Mouse (Mus musculus): ENCODE results near the gene Cldn1. TPM values are rescaled to one million over a fixed set of nuclear protein-coding genes. Genes with fewer than 3 reads are reported as not detected.

Gene Cldn1
- polyA plus RNA-seq, 1 experiment, result 0.20 TPM

DNA sequence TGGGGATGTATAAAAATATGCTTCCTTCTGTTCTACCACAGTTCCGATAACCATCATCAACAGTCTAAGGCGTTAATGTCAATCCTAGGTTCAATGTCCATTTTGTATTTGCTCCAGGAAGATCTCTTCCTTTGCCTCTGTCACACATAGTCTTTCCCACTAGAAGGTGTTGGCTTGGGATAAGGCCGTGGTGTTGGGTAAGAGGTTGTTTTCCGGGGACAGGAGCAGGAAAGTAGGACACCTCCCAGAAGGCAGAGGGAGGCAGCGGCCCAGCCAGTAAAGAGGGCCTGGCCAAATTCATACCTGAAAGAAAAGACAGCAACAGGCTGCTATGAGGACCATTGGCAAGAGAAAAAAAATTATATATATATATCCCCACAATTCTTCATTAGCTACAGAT is 12.7 kb downstream of the Cldn1 start:
- H3K36me3 ChIP-seq (ENCODE audit: control insufficient read depth, insufficient read depth, low read length), result no peaks in the 10 kb centered on the region
- no peak overlapping the region for H3K4me3 ChIP-seq (ENCODE audit: control insufficient read depth, low read depth, low read length)
- H3K27me3 ChIP-seq (ENCODE audit: control insufficient read depth, insufficient read depth, low read length), result no peaks in the 10 kb centered on the region
- no peaks in the 10 kb centered on the region for H3K4me1 ChIP-seq (ENCODE audit: control insufficient read depth, insufficient read depth, low read length)
- no peak for TF ChIP-seq CTCF (IDR thresholded peaks at IDR 0.05; ENCODE audit: control insufficient read depth, insufficient read depth, insufficient replicate concordance, low read depth, low read length)
- no peak for TF ChIP-seq POLR2A (IDR thresholded peaks at IDR 0.05; ENCODE audit: control insufficient read depth, low read depth, low read length)
- no peak overlapping the region for H3K27ac ChIP-seq (ENCODE audit: control insufficient read depth, insufficient read depth, low read depth, low read length)

- Histone ChIP-seq H3K27ac (ENCODE audit: control insufficient read depth, insufficient read depth, low read depth, low read length) (no peak overlapping the region), H3K27me3 (ENCODE audit: control insufficient read depth, insufficient read depth, low read length) (no peaks in the 10 kb centered on the region), H3K36me3 (ENCODE audit: control insufficient read depth, insufficient read depth, low read length) (no peaks in the 10 kb centered on the region), H3K4me3 (ENCODE audit: control insufficient read depth, low read depth, low read length) (no peak overlapping the region), H3K4me1 (ENCODE audit: control insufficient read depth, insufficient read depth, low read length) (no peaks in the 10 kb centered on the region)
- no peak for TF ChIP-seq POLR2A (IDR thresholded peaks at IDR 0.05; ENCODE audit: control insufficient read depth, low read depth, low read length)
- no peak for TF ChIP-seq CTCF (IDR thresholded peaks at IDR 0.05; ENCODE audit: control insufficient read depth, insufficient read depth, insufficient replicate concordance, low read depth, low read length)
These were observed 13.5 kb downstream of the Cldn1 start for GRCm38 (mm10) chr16:26357863-26358780.

DNA sequence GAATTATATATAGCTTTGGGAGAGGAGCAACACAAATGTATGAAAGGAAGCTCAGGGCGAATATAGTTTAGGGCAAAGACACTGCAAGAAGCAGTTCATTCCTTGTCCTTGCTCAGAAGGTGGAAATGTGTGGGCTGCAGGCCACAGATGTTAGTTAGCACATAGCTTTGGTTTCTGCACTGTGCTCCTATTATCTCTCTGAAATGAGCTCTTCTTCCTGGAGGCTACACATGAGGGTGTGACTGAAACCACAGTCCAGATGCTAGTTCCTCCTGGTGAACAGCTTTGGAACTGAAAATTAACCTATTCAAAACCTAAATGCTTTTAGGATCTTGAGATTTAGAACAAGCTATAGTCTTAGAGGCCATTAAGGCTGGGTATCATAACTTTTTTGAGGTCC is 16.1 kb downstream of the Cldn1 start:
- Histone ChIP-seq H3K4me1 (ENCODE audit: control insufficient read depth, insufficient read depth, low read length) (no peaks in the 10 kb centered on the region), H3K27me3 (ENCODE audit: control insufficient read depth, insufficient read depth, low read length) (no peaks in the 10 kb centered on the region), H3K4me3 (ENCODE audit: control insufficient read depth, low read depth, low read length) (no peak overlapping the region), H3K27ac (ENCODE audit: control insufficient read depth, insufficient read depth, low read depth, low read length) (no peak overlapping the region), H3K36me3 (ENCODE audit: control insufficient read depth, insufficient read depth, low read length) (no peaks in the 10 kb centered on the region)
- TF ChIP-seq POLR2A (IDR thresholded peaks at IDR 0.05; ENCODE audit: control insufficient read depth, low read depth, low read length) (no peak), CTCF (IDR thresholded peaks at IDR 0.05; ENCODE audit: control insufficient read depth, insufficient read depth, insufficient replicate concordance, low read depth, low read length) (no peak)

DNA sequence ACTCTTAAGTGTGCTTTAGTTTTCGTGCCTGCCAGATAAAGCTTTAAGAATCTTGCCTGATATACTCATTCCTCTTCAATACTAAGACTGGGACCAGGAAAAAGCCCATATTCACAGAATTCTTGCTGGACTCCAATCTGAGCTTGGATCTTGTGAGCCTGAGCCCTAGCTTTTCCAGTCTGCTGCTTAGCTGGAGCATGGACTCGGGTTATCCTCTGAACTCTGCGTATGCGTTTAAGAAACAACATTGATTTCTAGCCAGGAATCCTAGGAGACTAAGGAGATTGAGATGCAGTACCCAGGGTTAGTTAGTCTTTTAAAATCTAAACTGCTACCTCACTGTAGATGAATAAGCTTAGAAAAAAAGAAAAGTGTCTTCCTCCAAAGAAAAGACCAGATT is 20.9 kb downstream of the Cldn1 start:
- Histone ChIP-seq H3K27ac (ENCODE audit: control insufficient read depth, insufficient read depth, low read depth, low read length) (no peak overlapping the region), H3K4me1 (ENCODE audit: control insufficient read depth, insufficient read depth, low read length) (no peaks in the 10 kb centered on the region), H3K4me3 (ENCODE audit: control insufficient read depth, low read depth, low read length) (no peak overlapping the region), H3K36me3 (ENCODE audit: control insufficient read depth, insufficient read depth, low read length) (no peaks in the 10 kb centered on the region), H3K27me3 (ENCODE audit: control insufficient read depth, insufficient read depth, low read length) (no peaks in the 10 kb centered on the region)
- TF ChIP-seq POLR2A (IDR thresholded peaks at IDR 0.05; ENCODE audit: control insufficient read depth, low read depth, low read length) (no peak), CTCF (IDR thresholded peaks at IDR 0.05; ENCODE audit: control insufficient read depth, insufficient read depth, insufficient replicate concordance, low read depth, low read length) (no peak)

DNA sequence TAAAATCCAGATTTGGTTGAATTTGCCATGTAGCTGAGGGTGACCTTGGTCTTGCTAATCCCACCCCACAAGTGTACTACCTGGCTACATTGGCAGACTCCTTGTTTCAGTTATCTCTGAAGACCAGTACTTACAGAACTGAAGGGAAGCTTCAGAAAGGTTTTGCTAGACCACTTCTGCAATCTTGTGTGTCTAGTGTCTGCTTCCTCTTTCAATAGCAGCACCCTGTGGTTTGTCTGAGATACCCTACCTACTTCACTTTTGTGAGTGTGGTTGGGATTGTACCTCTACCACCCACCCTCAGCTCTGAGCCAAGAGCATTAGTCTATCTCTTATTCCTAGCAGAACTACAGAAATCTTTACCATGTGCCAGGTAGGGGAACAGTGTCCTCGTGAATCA is 22.8 kb downstream of the Cldn1 start:
- H3K4me1 ChIP-seq (ENCODE audit: control insufficient read depth, insufficient read depth, low read length), result no peaks in the 10 kb centered on the region
- TF ChIP-seq POLR2A (IDR thresholded peaks at IDR 0.05; ENCODE audit: control insufficient read depth, low read depth, low read length), result no peak
- H3K27ac ChIP-seq (ENCODE audit: control insufficient read depth, insufficient read depth, low read depth, low read length), result no peak overlapping the region
- no peaks in the 10 kb centered on the region for H3K27me3 ChIP-seq (ENCODE audit: control insufficient read depth, insufficient read depth, low read length)
- H3K4me3 ChIP-seq (ENCODE audit: control insufficient read depth, low read depth, low read length), result no peak overlapping the region
- no peaks in the 10 kb centered on the region for H3K36me3 ChIP-seq (ENCODE audit: control insufficient read depth, insufficient read depth, low read length)

GRCm38 (mm10) chr16:26316281-26316680 is 55.4 kb downstream of the Cldn1 start:
- Histone ChIP-seq H3K4me3 (ENCODE audit: control insufficient read depth, low read depth, low read length) (no peak overlapping the region), H3K27me3 (ENCODE audit: control insufficient read depth, insufficient read depth, low read length) (no peaks in the 10 kb centered on the region), H3K4me1 (ENCODE audit: control insufficient read depth, insufficient read depth, low read length) (no peaks in the 10 kb centered on the region), H3K27ac (ENCODE audit: control insufficient read depth, insufficient read depth, low read depth, low read length) (no peak overlapping the region), H3K36me3 (ENCODE audit: control insufficient read depth, insufficient read depth, low read length) (no peaks in the 10 kb centered on the region)
- TF ChIP-seq CTCF (IDR thresholded peaks at IDR 0.05; ENCODE audit: control insufficient read depth, insufficient read depth, insufficient replicate concordance, low read depth, low read length) (no peak), POLR2A (IDR thresholded peaks at IDR 0.05; ENCODE audit: control insufficient read depth, low read depth, low read length) (no peak; the same call in 1 of the 2 replicates)

DNA sequence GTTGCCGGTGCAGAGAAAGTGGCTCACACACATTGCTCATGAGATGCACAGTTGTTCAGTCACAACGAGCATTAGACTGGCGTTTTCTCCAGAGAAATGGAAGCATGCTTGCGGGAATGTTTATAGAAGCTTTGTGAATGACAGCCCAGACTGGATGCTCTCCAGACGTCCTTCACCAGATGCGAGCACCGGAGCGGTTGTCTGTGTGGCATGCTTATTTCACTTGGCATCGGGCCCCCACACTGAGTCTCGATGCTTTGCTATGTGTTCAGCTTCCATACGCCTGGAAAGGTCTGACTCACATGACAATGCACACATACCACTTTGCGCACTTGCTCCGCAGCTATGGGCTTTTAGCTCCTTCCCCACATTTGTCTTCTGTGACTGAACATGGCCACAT is 56.8 kb downstream of the Cldn1 start:
- TF ChIP-seq POLR2A (IDR thresholded peaks at IDR 0.05; ENCODE audit: control insufficient read depth, low read depth, low read length) (no peak), CTCF (IDR thresholded peaks at IDR 0.05; ENCODE audit: control insufficient read depth, insufficient read depth, insufficient replicate concordance, low read depth, low read length) (no peak)
- no peaks in the 10 kb centered on the region for H3K36me3 ChIP-seq (ENCODE audit: control insufficient read depth, insufficient read depth, low read length)

More for the DNA sequence above, 56.8 kb downstream of the Cldn1 start:
- Histone ChIP-seq H3K27ac (ENCODE audit: control insufficient read depth, insufficient read depth, low read depth, low read length) (no peak overlapping the region), H3K4me1 (ENCODE audit: control insufficient read depth, insufficient read depth, low read length) (no peaks in the 10 kb centered on the region), H3K27me3 (ENCODE audit: control insufficient read depth, insufficient read depth, low read length) (no peaks in the 10 kb centered on the region), H3K4me3 (ENCODE audit: control insufficient read depth, low read depth, low read length) (no peak overlapping the region)
